Mouse (Mus musculus): ENCODE results near the gene Bhlha15. TPM values are rescaled to one million over a fixed set of nuclear protein-coding genes. Genes with fewer than 3 reads are reported as not detected.

Gene Bhlha15
- total RNA-seq, 2 experiments from 2014 or later: 0.32 to 0.40 TPM

GRCm38 (mm10) chr5:144230216-144230615 lies 40.1 kb downstream of the Bhlha15 start:
- no peak for DNase-seq (ENCODE audit: low spot score in 2 of 2)

DNA sequence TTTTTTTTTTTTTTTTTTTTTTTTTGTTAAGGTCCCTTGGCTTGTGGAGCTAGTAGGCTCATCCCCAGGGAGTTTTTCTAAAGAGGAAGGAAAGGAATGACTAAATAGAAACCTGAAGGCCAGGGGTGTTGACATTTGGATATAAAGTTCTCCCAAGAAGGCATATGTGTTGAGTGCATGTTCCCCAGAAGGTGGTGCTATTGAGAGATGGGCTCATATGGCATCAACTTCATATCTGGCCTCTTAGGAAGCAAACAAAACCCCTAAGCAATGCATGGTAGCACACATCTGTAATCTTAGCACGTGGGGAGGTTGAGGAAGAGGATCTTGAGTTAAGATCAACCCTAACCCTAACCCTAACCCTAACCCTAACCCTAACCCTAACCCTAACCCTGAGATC lies 41.3 kb downstream of the Bhlha15 start:
- DNase-seq (ENCODE audit: low spot score in 2 of 2): no peak

DNA sequence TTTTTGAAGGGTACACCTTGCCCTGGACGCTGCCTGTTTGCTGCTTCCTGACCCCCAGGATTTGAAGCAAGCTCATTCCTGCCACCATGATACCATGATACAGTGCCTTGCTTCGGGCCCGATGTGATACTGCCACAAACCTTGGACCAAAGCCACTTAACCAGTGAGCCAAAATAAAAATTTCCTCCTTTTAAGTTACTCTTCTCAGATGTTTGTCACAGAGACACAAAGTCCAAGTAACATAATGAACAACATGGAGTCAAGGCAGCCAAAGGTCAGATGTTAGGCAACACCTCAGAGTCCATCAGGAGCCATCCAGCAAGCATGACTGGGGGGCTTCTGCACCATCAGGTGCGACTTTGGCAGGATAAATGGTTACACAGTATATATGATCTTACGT lies 42.4 kb downstream of the Bhlha15 start:
- no peak for DNase-seq (ENCODE audit: low spot score in 2 of 2)

DNA sequence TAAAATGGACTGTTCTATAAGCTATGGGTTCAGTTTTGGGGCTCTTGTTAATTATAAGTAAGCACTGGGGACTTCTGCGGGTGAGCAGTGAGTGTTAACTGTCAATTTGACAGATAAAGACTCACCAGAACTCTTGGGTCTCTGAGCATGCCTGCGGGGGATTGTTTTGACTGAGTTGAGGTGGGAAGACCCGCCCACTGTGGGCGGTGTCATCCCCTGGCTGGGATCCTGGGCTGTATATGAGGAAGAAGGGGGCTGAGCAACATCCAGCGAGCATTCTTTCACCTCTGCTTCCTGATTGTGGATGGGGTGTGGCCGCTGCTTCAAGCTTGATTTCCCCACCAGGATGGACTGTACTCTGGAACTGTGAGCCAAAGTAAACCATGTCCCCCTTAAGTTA lies 44.1 kb downstream of the Bhlha15 start:
- DNase-seq (ENCODE audit: low spot score in 2 of 2): no peak

DNA sequence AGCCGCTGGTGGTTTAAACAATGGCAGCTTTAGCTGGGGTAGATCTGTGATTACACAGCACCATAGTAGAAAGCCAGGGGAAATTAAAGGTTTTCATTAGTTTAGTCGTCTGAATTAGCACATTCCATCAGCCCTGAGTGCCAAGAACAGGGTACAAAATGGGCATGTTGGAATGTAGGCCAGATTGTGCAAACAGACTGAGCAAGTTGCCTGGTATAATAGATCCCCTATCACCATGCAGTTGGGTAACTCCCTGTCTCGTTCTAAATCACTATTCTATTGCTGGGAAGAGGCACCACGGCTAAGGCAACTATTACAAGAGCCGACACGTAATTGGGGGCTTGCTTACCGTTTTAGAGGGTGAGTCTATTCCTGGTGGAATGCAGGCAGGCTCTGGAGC lies 44.6 kb downstream of the Bhlha15 start:
- no peak for DNase-seq (ENCODE audit: low spot score in 2 of 2)

DNA sequence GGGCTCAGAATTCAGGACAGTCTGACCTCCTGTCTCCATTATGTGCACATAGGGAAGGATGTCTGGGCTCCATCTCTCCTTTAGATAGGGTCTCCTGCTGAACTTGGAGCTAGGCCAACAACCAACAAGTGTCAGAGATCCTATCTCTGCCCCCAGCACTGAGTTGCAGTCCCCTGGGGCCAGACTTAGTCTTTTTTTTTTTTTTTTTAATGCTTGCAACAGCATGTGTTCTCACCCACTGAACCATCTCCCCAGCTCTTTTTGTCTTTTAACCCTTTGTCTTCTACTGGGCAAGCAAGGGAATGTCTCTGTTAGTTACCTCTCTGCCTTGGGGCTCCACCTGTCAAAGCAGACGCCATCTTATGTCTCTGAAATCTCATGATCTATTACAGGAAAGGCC lies 48.9 kb downstream of the Bhlha15 start:
- DNase-seq (ENCODE audit: low spot score in 2 of 2): no peak

Other genes starting within 250 kb of the Bhlha15 start
- 10 to 100 TPM; 43.1 to 51.8 TPM for gene Ccz1, start 175.4 kb upstream of the Bhlha15 start, total RNA-seq (2021)
- not detected for gene Ocm, start 163.6 kb upstream of the Bhlha15 start, total RNA-seq (2021)
- 10 to 100 TPM; 36.1 to 39.6 TPM for gene Lmtk2, start 89.8 kb upstream of the Bhlha15 start, total RNA-seq (2021)
- 100 to 1,000 TPM; 110 to 112 TPM for gene Tecpr1, start 33.3 kb downstream of the Bhlha15 start, total RNA-seq (2021)
- 100 to 1,000 TPM; 136 to 144 TPM for gene Bri3, start 54.2 kb downstream of the Bhlha15 start, total RNA-seq (2021)
- gene Baiap2l1, start 167.8 kb downstream of the Bhlha15 start, total RNA-seq (2021): 10 to 100 TPM in 1 of 2 experiments, 1 to 10 TPM in 1; 8.9 to 20.1 TPM

Data from adrenal gland, adult 18-20 months (tissue).